Comparison of ENCODE assay signal across 17 mouse cellular contexts in genomic region chr7:89555170-89555569, GRCm38 (mm10). TPM values are rescaled to one million over a fixed set of nuclear protein-coding genes. Genes with fewer than 3 reads are reported as not detected.
A peak's percentile ranks its signal among the peaks of the same experiment; 100 is the strongest.
DNase-seq lines count a peak whose midpoint lies in the region; ATAC-seq and TF ChIP-seq lines count a peak whose summit lies in the region.
"Had no signal": no experiment of that assay in that cellular context is flagged by ENCODE, and none has a peak within 500 bp of the region (broad histone marks: within the 10 kb centered on the region; RNA-seq: fewer than 3 reads in every experiment).

No protein-coding gene starts in this region.

- no peak overlapping the region for H3K27ac ChIP-seq in forebrain, embryonic 13.5 days
- H3K27ac ChIP-seq in forebrain, embryonic 16.5 days (ENCODE audit: low read length), result no peak overlapping the region
- H3K27ac ChIP-seq in lung, embryonic 16.5 days (ENCODE audit: low read length), result no peak overlapping the region
- H3K27ac ChIP-seq in hindbrain, postnatal 0 days, result no peak overlapping the region
- no peak overlapping the region for H3K27ac ChIP-seq in midbrain, embryonic 16.5 days (ENCODE audit: low read length)
- no peak overlapping the region for H3K27ac ChIP-seq in kidney, adult 2 months (ENCODE audit: insufficient read depth, low read depth, low read length)
- H3K27ac ChIP-seq: limb, embryonic 15.5 days; neural tube, embryonic 12.5 days; stomach, postnatal 0 days had no signal

- no peak overlapping the region for H3K4me3 ChIP-seq in forebrain, embryonic 13.5 days
- H3K4me3 ChIP-seq in forebrain, embryonic 16.5 days (replicated peaks; ENCODE audit: low read length), result no peak overlapping the region
- no peak overlapping the region for H3K4me3 ChIP-seq in lung, embryonic 16.5 days (ENCODE audit: low read length)
- H3K4me3 ChIP-seq in hindbrain, postnatal 0 days (ENCODE audit: low read length), result no peak overlapping the region
- no peak overlapping the region for H3K4me3 ChIP-seq in midbrain, embryonic 16.5 days (ENCODE audit: low read depth, low read length)
- no peak overlapping the region for H3K4me3 ChIP-seq in kidney, adult 2 months (ENCODE audit: insufficient read depth, low read depth, low read length)
- H3K4me3 ChIP-seq: limb, embryonic 15.5 days; neural tube, embryonic 12.5 days had no signal

- H3K36me3 ChIP-seq in forebrain, embryonic 13.5 days (ENCODE audit: poor library complexity, severe bottlenecking), result no peaks in the 10 kb centered on the region
- no peaks in the 10 kb centered on the region for H3K36me3 ChIP-seq in forebrain, embryonic 16.5 days (ENCODE audit: control insufficient read depth, insufficient read depth)
- H3K36me3 ChIP-seq in lung, embryonic 16.5 days (ENCODE audit: control insufficient read depth, insufficient read depth, low read length), result no peaks in the 10 kb centered on the region
- H3K36me3 ChIP-seq in hindbrain, postnatal 0 days (ENCODE audit: insufficient read depth, low read length), result no peaks in the 10 kb centered on the region
- no peaks in the 10 kb centered on the region for H3K36me3 ChIP-seq in midbrain, embryonic 16.5 days (ENCODE audit: control insufficient read depth, insufficient read depth, low read length)
- H3K36me3 ChIP-seq in kidney, adult 2 months (ENCODE audit: control insufficient read depth, insufficient read depth, low read length), result no peaks in the 10 kb centered on the region
- H3K36me3 ChIP-seq: limb, embryonic 15.5 days; neural tube, embryonic 12.5 days had no signal

- no peak for TF ChIP-seq POLR2A in kidney, adult 2 months (IDR thresholded peaks at IDR 0.05; ENCODE audit: low read depth, low read length)

- no peak for DNase-seq in lung, postnatal 14 days
- no peak for DNase-seq in hindbrain, postnatal 0 days (ENCODE audit: low spot score)
- no peak for DNase-seq in layer of hippocampus, adult 9-11 months
- DNase-seq in kidney, adult 2 months, result no peak
- DNase-seq: adrenal gland, postnatal 14 days; cerebellum, adult 8-10 months; gastrocnemius, postnatal 14 days; layer of hippocampus, postnatal 36 days; right cerebral cortex, postnatal 14 days had no signal

- H3K4me2 ChIP-seq in forebrain, embryonic 13.5 days, result no peak overlapping the region
- no peak overlapping the region for H3K4me2 ChIP-seq in forebrain, embryonic 16.5 days (ENCODE audit: low read length)
- H3K4me2 ChIP-seq in lung, embryonic 16.5 days (ENCODE audit: low read depth, low read length), result no peak overlapping the region
- no peak overlapping the region for H3K4me2 ChIP-seq in hindbrain, postnatal 0 days (ENCODE audit: low read depth, low read length)
- no peak overlapping the region for H3K4me2 ChIP-seq in midbrain, embryonic 16.5 days (ENCODE audit: low read length)
- H3K4me2 ChIP-seq: limb, embryonic 15.5 days; neural tube, embryonic 12.5 days had no signal

- TF ChIP-seq CTCF in hindbrain, postnatal 0 days (IDR thresholded peaks at IDR 0.05; ENCODE audit: low read depth), result no peak
- TF ChIP-seq CTCF in kidney, adult 2 months (conservative IDR thresholded peaks at IDR 0.05; ENCODE audit: insufficient read depth, insufficient read length, low read depth, low read length), result no peak

- H3K9ac ChIP-seq in forebrain, embryonic 13.5 days, result no peak overlapping the region
- H3K9ac ChIP-seq in forebrain, embryonic 16.5 days (replicated peaks; ENCODE audit: low read depth, low read length), result no peak overlapping the region
- H3K9ac ChIP-seq in lung, embryonic 16.5 days (ENCODE audit: low read length), result no peak overlapping the region
- no peak overlapping the region for H3K9ac ChIP-seq in hindbrain, postnatal 0 days (replicated peaks; ENCODE audit: low read length)
- no peak overlapping the region for H3K9ac ChIP-seq in midbrain, embryonic 16.5 days (ENCODE audit: low read depth, low read length)
- H3K9ac ChIP-seq: limb, embryonic 15.5 days; neural tube, embryonic 12.5 days had no signal

- no peaks in the 10 kb centered on the region for H3K9me3 ChIP-seq in forebrain, embryonic 13.5 days (replicated peaks)
- no peaks in the 10 kb centered on the region for H3K9me3 ChIP-seq in forebrain, embryonic 16.5 days (ENCODE audit: control insufficient read depth, low read length)
- H3K9me3 ChIP-seq in lung, embryonic 16.5 days (ENCODE audit: control insufficient read depth, low read length), result no peaks in the 10 kb centered on the region
- no peaks in the 10 kb centered on the region for H3K9me3 ChIP-seq in hindbrain, postnatal 0 days (ENCODE audit: low read length)
- no peaks in the 10 kb centered on the region for H3K9me3 ChIP-seq in midbrain, embryonic 16.5 days (replicated peaks; ENCODE audit: control insufficient read depth, low read length, poor library complexity, severe bottlenecking)
- H3K9me3 ChIP-seq: limb, embryonic 15.5 days; neural tube, embryonic 12.5 days had no signal

- H3K4me1 ChIP-seq in forebrain, embryonic 13.5 days, result peaks cover 5% of the 10 kb centered on the region
- no peaks in the 10 kb centered on the region for H3K4me1 ChIP-seq in forebrain, embryonic 16.5 days (replicated peaks; ENCODE audit: control insufficient read depth, insufficient read depth, low read length)
- 0 out of 2 replicates have a peak, but pooled peaks cover 3% of the 10 kb centered on the region for H3K4me1 ChIP-seq in lung, embryonic 16.5 days (replicated peaks; ENCODE audit: control insufficient read depth, insufficient read depth, low read length)
- H3K4me1 ChIP-seq in hindbrain, postnatal 0 days (ENCODE audit: insufficient read depth, low read length), result no peaks in the 10 kb centered on the region
- H3K4me1 ChIP-seq in midbrain, embryonic 16.5 days (ENCODE audit: control insufficient read depth, insufficient read depth, low read length), result no peaks in the 10 kb centered on the region
- H3K4me1 ChIP-seq in kidney, adult 2 months (ENCODE audit: control insufficient read depth, insufficient read depth, low read length), result peaks cover 6% of the 10 kb centered on the region; the same call in 1 of the 2 replicates
- H3K4me1 ChIP-seq: limb, embryonic 15.5 days; neural tube, embryonic 12.5 days had no signal

- 30% methylated on average over 4 of the region's 4 CpGs for WGBS in forebrain, embryonic 13.5 days
- 28% methylated on average over 4 of the region's 4 CpGs for WGBS in forebrain, embryonic 16.5 days
- WGBS in lung, embryonic 16.5 days, result 53% methylated on average over 4 of the region's 4 CpGs
- WGBS in hindbrain, postnatal 0 days, result 30% methylated on average over 4 of the region's 4 CpGs
- 24% methylated on average over 4 of the region's 4 CpGs for WGBS in midbrain, embryonic 16.5 days
- 86% methylated on average over 4 of the region's 4 CpGs for WGBS in kidney, adult 2 months

- H3K27me3 ChIP-seq in forebrain, embryonic 13.5 days, result no peaks in the 10 kb centered on the region
- H3K27me3 ChIP-seq in forebrain, embryonic 16.5 days (replicated peaks; ENCODE audit: control insufficient read depth, insufficient read depth, low read length), result no peaks in the 10 kb centered on the region
- H3K27me3 ChIP-seq in lung, embryonic 16.5 days (ENCODE audit: control insufficient read depth, insufficient read depth, low read depth, low read length), result no peaks in the 10 kb centered on the region
- no peaks in the 10 kb centered on the region for H3K27me3 ChIP-seq in hindbrain, postnatal 0 days (ENCODE audit: insufficient read depth, low read length)
- no peaks in the 10 kb centered on the region for H3K27me3 ChIP-seq in midbrain, embryonic 16.5 days (ENCODE audit: control insufficient read depth, insufficient read depth, low read depth, low read length)
- no peaks in the 10 kb centered on the region for H3K27me3 ChIP-seq in kidney, adult 2 months (replicated peaks; ENCODE audit: control insufficient read depth, insufficient read depth, low read length)
- H3K27me3 ChIP-seq: limb, embryonic 15.5 days; neural tube, embryonic 12.5 days had no signal

- ATAC-seq in forebrain, embryonic 13.5 days, result peak; percentile 68
- no peak for ATAC-seq in forebrain, embryonic 16.5 days
- ATAC-seq in lung, embryonic 16.5 days (ENCODE audit: low read depth), result peak; percentile 82
- ATAC-seq in hindbrain, postnatal 0 days, result 0 out of 2 replicates have a peak, but pooled peaks have one; percentile 45
- ATAC-seq in midbrain, embryonic 16.5 days, result peak; percentile 72; the same call in 1 of the 2 replicates

RNA-seq across cellular contexts. Expression of gene Prss23, which starts 28.2 kb away (rescaled TPM):
- 13.0 and 13.8 TPM in 2 replicates for polyA plus RNA-seq in forebrain, embryonic 13.5 days (2015; fragmentation: Nextera tagmentation; extraction: Ambion mirVana)
- 8.6 and 13.1 TPM in 2 replicates for polyA plus RNA-seq in forebrain, embryonic 16.5 days (2015; fragmentation: Nextera tagmentation; extraction: Ambion mirVana)
- polyA plus RNA-seq in lung, embryonic 16.5 days (2015; fragmentation: Nextera tagmentation; extraction: Ambion mirVana), result 44.9 and 47.8 TPM in 2 replicates
- 29.1 and 32.3 TPM in 2 replicates for total RNA-seq in hindbrain, postnatal 0 days (2014; rRNA removed)
- 15.4 and 18.6 TPM in 2 replicates for polyA plus RNA-seq in hindbrain, postnatal 0 days (2015; fragmentation: Nextera tagmentation; extraction: Ambion mirVana)
- polyA plus RNA-seq in midbrain, embryonic 16.5 days (2015; fragmentation: Nextera tagmentation; extraction: Ambion mirVana), result 9.0 and 10.2 TPM in 2 replicates
- 136 and 138 TPM in 2 replicates for polyA plus RNA-seq in kidney, adult 2 months (2012; rRNA removed)
- total RNA-seq: megakaryocyte-erythroid progenitor cell, adult 5-6 weeks had no signal
